Mouse (Mus musculus) limb, embryonic 14.5 days (tissue): Measurements from ENCODE around the gene Snrpc. TPM values are rescaled to one million over a fixed set of nuclear protein-coding genes. Genes with fewer than 3 reads are reported as not detected.

Experiments
- ATAC-seq: fragments of 200-750 bp; cut with Nextera tagmentation; 2 replicates; pipeline ENCODE4 v1.8.0; 2017; ENCODE audit warnings: low read depth, moderate number of reproducible peaks, moderate TSS enrichment; ENCODE audit not compliant: low FRiP score
- DNase-seq: peaks from one replicate; pipeline ENCODE4 v3.0.0-alpha.2; 2015; ENCODE audit warnings: low spot score
- H3K27ac ChIP-seq: fragments of 300-500 bp; sonication (generic); replicated peaks from 2 replicates; pipeline ENCODE4 v1.5.1; 2014; ENCODE audit warnings: low read depth, mild to moderate bottlenecking, low read length, moderate library complexity, mixed read lengths
- H3K27me3 ChIP-seq: fragments of 300-500 bp; sonication (generic); 2 replicates; pipeline ENCODE4 v1.6.1; 2014; ENCODE audit warnings: low read length, mixed read lengths; ENCODE audit not compliant: control insufficient read depth, insufficient read depth
- H3K36me3 ChIP-seq: fragments of 300-500 bp; sonication (generic); 2 replicates; pipeline ENCODE4 v1.6.1; 2014; ENCODE audit warnings: mild to moderate bottlenecking, low read length, moderate library complexity, mixed read lengths; ENCODE audit not compliant: control insufficient read depth, insufficient read depth
- H3K4me1 ChIP-seq: fragments of 300-500 bp; sonication (generic); 2 replicates; pipeline ENCODE4 v1.6.1; 2014; ENCODE audit warnings: antibody characterized with exemption, low read length, mixed read lengths; ENCODE audit not compliant: control insufficient read depth, insufficient read depth
- H3K4me2 ChIP-seq: fragments of 300-500 bp; sonication (generic); replicated peaks from 2 replicates; pipeline ENCODE4 v1.6.1; 2014; ENCODE audit warnings: low read depth, mild to moderate bottlenecking, low read length, moderate library complexity; ENCODE audit not compliant: severe bottlenecking
- H3K4me3 ChIP-seq: fragments of 300-500 bp; sonication (generic); replicated peaks from 2 replicates; pipeline ENCODE4 v1.5.1; 2014; ENCODE audit warnings: low read length
- H3K9ac ChIP-seq: fragments of 300-500 bp; sonication (generic); 2 replicates; pipeline ENCODE4 v1.6.1; 2014; ENCODE audit warnings: mild to moderate bottlenecking, low read depth, low read length, moderate library complexity; ENCODE audit not compliant: severe bottlenecking
- H3K9me3 ChIP-seq: fragments of 300-500 bp; sonication (generic); 2 replicates; pipeline ENCODE4 v1.6.1; 2016; ENCODE audit warnings: low read length; ENCODE audit not compliant: control insufficient read depth
- POLR2A ChIP-seq: fragments of 200-500 bp; IDR thresholded peaks from 2 replicates; pipeline ENCODE4 v1.8.0; 2012; ENCODE audit warnings: inconsistent platforms, mild to moderate bottlenecking, moderate library complexity, borderline replicate concordance; ENCODE audit not compliant: insufficient read depth, insufficient read length; ENCODE audit errors: extremely low read depth
- WGBS: fragments of 180-500 bp; shearing (Covaris S2); extraction: QIAGEN DNeasy Blood & Tissue Kit; methylation state at CpG from one replicate; pipeline ENCODE4 v1.1.7; 2014; 5-methylcytosine and 5-hydroxymethylcytosine counted together
- polyA plus RNA-seq, 2 experiments: library from polyadenylated mRNA; depleted of rRNA in 1 of 2; stranded (reverse) in 1 of 2; unstranded in 1 of 2; fragments of >200 nt; fragmentation: Nextera tagmentation in 1 of 2; extraction: Ambion mirVana in 1 of 2; gene quantifications; 2 replicates each; pipeline versions ENCODE4 v1.2.1 to v1.2.3; 2012 to 2014

Snrpc gene
- polyA plus RNA-seq, 2 experiments, result 228 to 286 TPM

GRCm38 (mm10) chr17:27800710-27801648 lies 37.0 kb upstream of the Snrpc start:
- Histone ChIP-seq H3K36me3 (no peaks in the 10 kb centered on the region), H3K27me3 (no peaks in the 10 kb centered on the region), H3K9me3 (no peaks in the 10 kb centered on the region), H3K9ac (no peak overlapping the region), H3K4me3 (no peak overlapping the region), H3K27ac (peak overlapping the region; percentile 69), H3K4me2 (no peak overlapping the region), H3K4me1 (peaks cover 53% of the 10 kb centered on the region)
- DNase-seq (no peak), ATAC-seq (no peak)
- no peak for TF ChIP-seq POLR2A
- WGBS, result 60% methylated on average over 9 of the region's 9 CpGs

- no peak overlapping the region for H3K27ac ChIP-seq
- H3K4me2 ChIP-seq, result no peak overlapping the region
- no peaks in the 10 kb centered on the region for H3K27me3 ChIP-seq
- no peak for ATAC-seq
- no peak overlapping the region for H3K9ac ChIP-seq
- H3K4me1 ChIP-seq, result peaks cover 41% of the 10 kb centered on the region
- no peak overlapping the region for H3K4me3 ChIP-seq
- 81% methylated on average over 4 of the region's 4 CpGs for WGBS
- TF ChIP-seq POLR2A, result no peak
- no peaks in the 10 kb centered on the region for H3K36me3 ChIP-seq
- DNase-seq, result no peak
- no peaks in the 10 kb centered on the region for H3K9me3 ChIP-seq
Measured at GRCm38 (mm10) chr17:27803752-27804151, 34.2 kb upstream of the Snrpc start.

GRCm38 (mm10) chr17:27804156-27804690 lies 33.7 kb upstream of the Snrpc start:
- H3K4me3 ChIP-seq, result no peak overlapping the region
- no peaks in the 10 kb centered on the region for H3K9me3 ChIP-seq
- H3K4me2 ChIP-seq, result no peak overlapping the region
- H3K4me1 ChIP-seq, result peaks cover 36% of the 10 kb centered on the region
- no peak for TF ChIP-seq POLR2A
- DNase-seq (no peak), ATAC-seq (no peak)
- no peaks in the 10 kb centered on the region for H3K36me3 ChIP-seq
- no peaks in the 10 kb centered on the region for H3K27me3 ChIP-seq
- 88% methylated on average over 7 of the region's 7 CpGs for WGBS
- no peak overlapping the region for H3K9ac ChIP-seq
- no peak overlapping the region for H3K27ac ChIP-seq

- WGBS, result 84% methylated on average over 10 of the region's 10 CpGs
- ATAC-seq, result no peak
- Histone ChIP-seq H3K27ac (0 out of 2 replicates have a peak overlapping the region, but pooled peaks have one; percentile 19), H3K9ac (0 out of 2 replicates have a peak overlapping the region, but pooled peaks have one; percentile 4), H3K9me3 (no peaks in the 10 kb centered on the region), H3K4me3 (no peak overlapping the region), H3K27me3 (no peaks in the 10 kb centered on the region), H3K4me2 (no peak overlapping the region), H3K36me3 (no peaks in the 10 kb centered on the region), H3K4me1 (peaks cover 29% of the 10 kb centered on the region)
- DNase-seq, result no peak
- no peak for TF ChIP-seq POLR2A
Measured at GRCm38 (mm10) chr17:27804803-27805770, 32.9 kb upstream of the Snrpc start.

- no peak for DNase-seq
- no peaks in the 10 kb centered on the region for H3K36me3 ChIP-seq
- H3K4me3 ChIP-seq, result no peak overlapping the region
- no peaks in the 10 kb centered on the region for H3K9me3 ChIP-seq
- no peaks in the 10 kb centered on the region for H3K27me3 ChIP-seq
- WGBS, result 25% methylated on average over 2 of the region's 2 CpGs
- H3K4me1 ChIP-seq, result peaks cover 18% of the 10 kb centered on the region
- H3K4me2 ChIP-seq, result no peak overlapping the region
- no peak for ATAC-seq
- no peak overlapping the region for H3K9ac ChIP-seq
- TF ChIP-seq POLR2A, result no peak
- H3K27ac ChIP-seq, result no peak overlapping the region
Measured at GRCm38 (mm10) chr17:27807542-27808078, 30.3 kb upstream of the Snrpc start.
